Mouse (Mus musculus) lung, postnatal 0 days (tissue): Measurements from ENCODE around the gene Ppara.

Experiments used
- CTCF ChIP-seq: IDR thresholded peaks from 2 replicates; pipeline ENCODE4 v1.5.1; 2016; ENCODE audit warnings: antibody characterized with exemption, mild to moderate bottlenecking
- EP300 ChIP-seq: IDR thresholded peaks from 2 replicates; pipeline ENCODE4 v1.6.1; 2016; ENCODE audit warnings: antibody characterized with exemption, mild to moderate bottlenecking, control low read depth

DNA sequence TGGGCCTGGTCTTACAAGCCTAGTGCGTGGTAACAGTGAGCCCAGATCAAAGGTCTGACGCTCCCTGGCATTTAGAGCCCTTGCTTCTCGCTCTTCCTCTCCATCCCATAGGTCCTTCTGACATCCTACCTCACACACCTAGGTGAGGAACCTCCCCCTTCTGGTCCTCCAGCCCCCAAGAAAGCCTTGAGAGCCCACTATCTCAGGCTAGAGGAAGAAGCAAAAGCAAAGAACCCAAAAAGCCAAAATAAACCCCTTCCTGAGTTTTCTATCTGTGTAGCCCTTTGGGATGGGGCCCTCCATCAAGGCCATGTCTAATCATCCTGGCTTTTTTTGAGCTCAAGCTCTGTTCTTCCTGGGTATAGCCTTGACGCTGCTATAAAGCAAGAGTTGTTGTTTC, 53.3 kb downstream of the Ppara start:
- no peak for TF ChIP-seq CTCF
- TF ChIP-seq EP300: no peak
